Mouse (Mus musculus) hindbrain, postnatal 0 days (tissue): ENCODE data around the gene Rragd. TPM values are rescaled to one million over a fixed set of nuclear protein-coding genes. Genes with fewer than 3 reads are reported as not detected.
"Not testable (repeated sequence)": the region's sequence is repeated elsewhere in the genome, so short reads cannot be mapped to it uniquely, and the experiment has no call there.

Experiments
- ATAC-seq: fragments of 200-750 bp; cut with Nextera tagmentation; 2 replicates; pipeline ENCODE4 v1.8.0; 2017; ENCODE audit warnings: mild to moderate bottlenecking, moderate TSS enrichment, moderate library complexity
- DNase-seq: peaks from one replicate; pipeline ENCODE4 v3.0.0-alpha.2; 2015; ENCODE audit warnings: low spot score
- H3K27ac ChIP-seq: fragments of 300-500 bp; sonication (generic); 2 replicates; pipeline ENCODE4 v1.5.1; 2014; ENCODE audit warnings: mild to moderate bottlenecking
- H3K27me3 ChIP-seq: fragments of 300-500 bp; sonication (generic); 2 replicates; pipeline ENCODE4 v1.6.1; 2014; ENCODE audit warnings: low read length, mixed read lengths; ENCODE audit not compliant: insufficient read depth
- H3K36me3 ChIP-seq: fragments of 300-500 bp; sonication (generic); 2 replicates; pipeline ENCODE4 v1.6.1; 2014; ENCODE audit warnings: low read length, mixed read lengths; ENCODE audit not compliant: insufficient read depth
- H3K4me1 ChIP-seq: fragments of 300-500 bp; sonication (generic); 2 replicates; pipeline ENCODE4 v1.6.1; 2014; ENCODE audit warnings: antibody characterized with exemption, low read length, mixed read lengths; ENCODE audit not compliant: insufficient read depth
- H3K4me2 ChIP-seq: fragments of 300-500 bp; sonication (generic); 2 replicates; pipeline ENCODE4 v1.6.1; 2014; ENCODE audit warnings: low read depth, mild to moderate bottlenecking, low read length, moderate library complexity, mixed read lengths
- H3K4me3 ChIP-seq: fragments of 300-500 bp; sonication (generic); 2 replicates; pipeline ENCODE4 v1.5.1; 2014; ENCODE audit warnings: low read length
- H3K9ac ChIP-seq: fragments of 300-500 bp; sonication (generic); replicated peaks from 2 replicates; pipeline ENCODE4 v1.6.1; 2014; ENCODE audit warnings: mild to moderate bottlenecking, low read length, moderate library complexity, mixed read lengths
- H3K9me3 ChIP-seq: fragments of 300-500 bp; sonication (generic); 2 replicates; pipeline ENCODE4 v1.6.1; 2016; ENCODE audit warnings: low read length, mixed read lengths
- CTCF ChIP-seq: IDR thresholded peaks from 2 replicates; pipeline ENCODE4 v1.5.1; 2016; ENCODE audit warnings: antibody characterized with exemption, control low read depth, low read depth
- WGBS: fragments of 180-500 bp; shearing (Covaris S2); extraction: QIAGEN DNeasy Blood & Tissue Kit; methylation state at CpG from one replicate; pipeline ENCODE4 v1.1.7; 2014; 5-methylcytosine and 5-hydroxymethylcytosine counted together
- polyA plus RNA-seq: library from polyadenylated mRNA; unstranded; fragments of >200 nt; fragmentation: Nextera tagmentation; extraction: Ambion mirVana; gene quantifications from 2 replicates; pipeline ENCODE4 v1.2.1, GENCODE M21; 2015
- total RNA-seq: library from RNA; depleted of rRNA; stranded (reverse); fragments of >200 nt; gene quantifications from 2 replicates; pipeline ENCODE4 v1.2.3, GENCODE M21; 2014

Rragd gene
- total and polyA plus RNA-seq, 2 experiments from 2014 or later, result 26.1 to 37.5 TPM

DNA sequence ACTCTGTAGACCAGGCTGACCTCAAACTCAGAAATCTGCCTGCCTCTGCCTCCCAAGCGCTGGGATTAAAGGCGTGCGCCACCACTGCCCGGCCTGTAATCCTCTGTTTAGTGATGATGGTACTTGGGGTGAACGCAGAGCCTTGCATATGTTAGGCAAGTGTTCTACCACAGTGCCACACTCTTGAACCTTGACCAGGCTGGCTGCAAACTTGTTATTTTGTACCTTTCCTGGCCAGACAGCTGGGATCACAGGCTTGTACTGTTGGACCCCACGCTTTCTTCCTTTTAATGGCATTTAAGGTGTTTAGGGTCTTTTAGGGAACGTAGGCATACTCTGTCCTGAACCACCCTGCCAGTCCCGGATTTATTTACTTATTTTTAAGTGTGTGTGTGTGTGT lies 16.2 kb downstream of the Rragd start:
- ATAC-seq, result no peak
- no peaks in the 10 kb centered on the region for H3K4me1 ChIP-seq
- no peak for DNase-seq
- H3K27ac ChIP-seq, result no peak overlapping the region
- H3K9ac ChIP-seq, result no peak overlapping the region
- no peaks in the 10 kb centered on the region for H3K9me3 ChIP-seq
- TF ChIP-seq CTCF, result no peak
- no peaks in the 10 kb centered on the region for H3K27me3 ChIP-seq
- H3K36me3 ChIP-seq, result no peaks in the 10 kb centered on the region
- no peak overlapping the region for H3K4me3 ChIP-seq
- H3K4me2 ChIP-seq, result no peak overlapping the region
- WGBS, result 97% methylated on average over 8 of the region's 8 CpGs

DNA sequence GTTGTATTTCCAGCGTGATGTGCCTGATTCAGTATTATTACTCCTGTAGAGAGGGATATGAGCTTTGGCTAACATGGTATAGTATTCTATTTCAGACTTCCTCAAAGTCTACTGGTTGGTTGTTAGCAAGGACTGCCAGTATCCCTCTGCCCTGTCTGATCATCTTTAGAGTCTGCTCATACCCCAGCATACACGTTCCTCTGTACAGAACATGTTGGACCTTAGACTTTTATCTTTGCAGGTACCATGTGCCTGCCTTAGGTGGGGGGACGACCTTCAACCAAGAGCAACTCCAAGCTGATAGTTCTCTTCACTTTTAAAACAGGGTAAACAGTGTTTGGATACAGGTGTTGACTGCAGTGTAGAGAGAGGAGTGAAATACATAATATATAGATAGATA lies 19.2 kb downstream of the Rragd start:
- TF ChIP-seq CTCF, result no peak
- no peaks in the 10 kb centered on the region for H3K9me3 ChIP-seq
- no peak overlapping the region for H3K9ac ChIP-seq
- H3K4me2 ChIP-seq, result no peak overlapping the region
- DNase-seq (no peak), ATAC-seq (no peak)
- 88% methylated on average over 3 of the region's 3 CpGs for WGBS
- no peaks in the 10 kb centered on the region; the same call in 1 of the 2 replicates for H3K36me3 ChIP-seq
- no peak overlapping the region for H3K4me3 ChIP-seq
- no peaks in the 10 kb centered on the region for H3K27me3 ChIP-seq
- no peaks in the 10 kb centered on the region for H3K4me1 ChIP-seq
- H3K27ac ChIP-seq, result no peak overlapping the region

DNA sequence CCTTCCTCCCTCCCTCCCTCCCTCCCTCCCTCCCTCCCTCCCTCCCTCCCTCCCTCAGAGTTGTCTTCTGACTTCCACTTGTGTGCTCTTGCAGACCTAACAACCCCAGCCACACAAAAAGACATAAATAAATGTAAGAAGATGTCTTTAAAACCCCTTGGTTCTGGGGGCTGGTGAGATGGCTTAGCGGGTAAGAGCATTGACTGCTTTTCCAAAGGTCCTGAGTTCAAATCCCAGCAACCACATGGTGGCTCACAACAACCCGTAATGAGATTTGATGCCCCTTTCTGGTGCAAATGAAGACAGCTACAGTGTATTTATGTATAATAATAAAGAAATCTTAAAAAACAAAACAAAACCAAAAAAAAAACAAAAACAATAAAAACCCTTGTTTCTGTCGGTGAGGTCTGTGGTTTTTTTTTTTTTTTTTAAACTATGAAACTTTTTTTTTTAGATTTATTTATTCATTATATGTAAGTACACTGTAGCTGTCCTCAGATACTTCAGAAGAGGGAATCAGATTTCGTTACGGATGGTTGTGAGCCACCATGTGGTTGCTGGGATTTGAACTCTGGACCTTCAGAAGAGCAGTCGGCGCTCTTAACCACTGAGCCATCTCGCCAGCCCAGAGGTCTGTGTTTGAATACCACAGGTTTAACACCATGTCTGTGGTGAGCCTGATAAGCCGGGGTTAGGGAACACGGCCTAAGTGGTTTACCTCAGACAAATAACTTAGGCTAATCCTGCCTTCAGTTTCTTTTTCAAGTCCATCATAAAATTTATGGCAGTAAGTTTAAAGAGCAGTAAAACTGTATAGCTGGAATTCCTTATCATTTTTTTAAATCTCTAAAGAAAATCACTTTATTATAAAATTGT lies 23.0 kb downstream of the Rragd start:
- WGBS, result 96% methylated on average over 10 of the region's 10 CpGs
- H3K4me3 ChIP-seq, ATAC-seq, H3K27me3 ChIP-seq, H3K4me1 ChIP-seq, DNase-seq, H3K4me2 ChIP-seq, H3K9me3 ChIP-seq, H3K9ac ChIP-seq, H3K36me3 ChIP-seq, H3K27ac ChIP-seq: not testable (repeated sequence)

DNA sequence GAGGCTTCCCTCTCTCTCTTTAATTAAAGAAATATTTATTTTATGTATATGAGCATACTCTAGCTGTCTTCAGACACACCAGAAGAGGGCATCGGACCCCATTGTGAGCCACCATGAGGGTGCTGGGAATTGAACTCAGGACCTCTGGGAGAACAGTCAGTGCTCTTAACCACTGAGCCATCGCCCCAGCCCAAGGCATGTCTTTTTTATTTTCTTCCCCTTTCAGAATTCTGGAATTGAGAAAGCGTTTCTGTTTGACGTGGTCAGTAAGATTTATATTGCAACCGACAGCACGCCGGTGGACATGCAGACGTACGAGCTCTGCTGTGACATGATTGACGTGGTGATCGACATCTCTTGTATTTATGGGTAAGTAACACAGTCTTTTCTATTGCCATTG lies 24.0 kb downstream of the Rragd start:
- DNase-seq (no peak), ATAC-seq (no peak)
- 94% methylated on average over 11 of the region's 11 CpGs for WGBS
- Histone ChIP-seq H3K4me2 (no peak overlapping the region), H3K27ac (no peak overlapping the region), H3K9me3 (no peaks in the 10 kb centered on the region), H3K9ac (no peak overlapping the region), H3K27me3 (no peaks in the 10 kb centered on the region), H3K4me3 (no peak overlapping the region), H3K36me3 (no peaks in the 10 kb centered on the region; the same call in 1 of the 2 replicates), H3K4me1 (no peaks in the 10 kb centered on the region)
- no peak for TF ChIP-seq CTCF

DNA sequence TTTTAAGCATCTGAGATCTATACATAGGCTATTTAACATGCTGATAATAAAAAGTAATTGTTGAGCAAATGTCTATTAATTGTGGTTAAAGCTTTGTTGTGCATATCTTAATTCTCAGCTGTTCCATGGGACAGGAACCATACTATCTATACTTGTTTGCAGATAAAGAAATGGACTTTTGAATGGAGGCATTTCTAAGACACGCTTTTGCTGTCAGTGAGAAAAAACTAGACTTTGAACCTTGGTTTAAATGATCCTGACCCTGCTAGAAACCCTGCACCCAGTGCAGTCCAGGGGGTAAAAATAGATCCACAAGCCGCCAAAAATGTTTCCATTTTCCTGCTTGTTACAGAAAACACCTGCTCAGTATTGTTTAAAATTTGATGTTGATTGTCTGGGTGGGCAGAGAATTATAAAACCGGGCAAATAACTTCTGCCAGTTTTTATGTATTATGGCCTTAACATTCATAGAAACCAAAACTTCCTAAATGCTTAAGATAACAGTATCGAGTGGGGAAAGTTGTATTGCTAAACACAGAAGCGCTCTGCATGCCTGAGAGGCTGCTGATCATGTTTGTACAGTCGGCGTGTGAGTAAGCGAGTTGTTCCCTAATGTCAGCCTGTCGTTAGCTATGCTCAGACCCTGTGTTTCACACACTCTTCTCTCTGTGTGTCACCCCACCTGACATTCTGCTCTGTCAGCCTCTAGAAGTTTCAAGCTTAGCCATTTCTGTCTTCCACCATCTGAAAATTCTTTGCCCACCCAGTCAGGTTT lies 24.8 kb downstream of the Rragd start:
- Histone ChIP-seq H3K4me2 (no peak overlapping the region), H3K4me3 (no peak overlapping the region), H3K9me3 (no peaks in the 10 kb centered on the region), H3K27me3 (no peaks in the 10 kb centered on the region), H3K9ac (no peak overlapping the region), H3K36me3 (no peaks in the 10 kb centered on the region; the same call in 1 of the 2 replicates), H3K4me1 (no peaks in the 10 kb centered on the region), H3K27ac (no peak overlapping the region)
- WGBS, result 90% methylated on average over 9 of the region's 9 CpGs
- no peak for TF ChIP-seq CTCF
- ATAC-seq (no peak), DNase-seq (no peak)

DNA sequence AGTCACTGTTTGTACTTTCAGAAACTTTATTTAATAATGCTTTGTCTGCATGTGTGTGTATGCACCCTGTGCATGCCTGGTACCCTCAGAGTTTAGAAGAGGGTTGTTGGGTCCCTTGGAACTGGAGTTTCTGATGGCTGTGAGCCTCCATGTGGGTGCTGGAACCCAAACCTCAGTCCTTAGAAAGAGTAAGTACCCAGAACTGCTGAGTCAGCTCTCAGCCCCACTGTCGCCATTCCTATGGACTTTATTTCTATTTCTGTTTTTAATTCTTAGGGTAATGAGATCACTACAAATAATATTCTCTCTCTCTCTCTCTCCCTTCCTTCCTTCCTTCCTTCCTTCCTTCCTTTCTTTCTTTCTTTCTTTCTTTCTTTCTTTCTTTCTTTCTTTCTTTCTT lies 27.2 kb downstream of the Rragd start:
- no peak overlapping the region for H3K9ac ChIP-seq
- DNase-seq (no peak), ATAC-seq (no peak)
- no peak overlapping the region for H3K4me3 ChIP-seq
- H3K27me3 ChIP-seq, result no peaks in the 10 kb centered on the region
- no peak overlapping the region for H3K4me2 ChIP-seq
- no peak overlapping the region for H3K27ac ChIP-seq
- 100% methylated on average over 1 of the region's 1 CpGs for WGBS
- H3K4me1 ChIP-seq, result no peaks in the 10 kb centered on the region
- no peaks in the 10 kb centered on the region for H3K9me3 ChIP-seq
- H3K36me3 ChIP-seq, result no peaks in the 10 kb centered on the region
- TF ChIP-seq CTCF, result no peak

DNA sequence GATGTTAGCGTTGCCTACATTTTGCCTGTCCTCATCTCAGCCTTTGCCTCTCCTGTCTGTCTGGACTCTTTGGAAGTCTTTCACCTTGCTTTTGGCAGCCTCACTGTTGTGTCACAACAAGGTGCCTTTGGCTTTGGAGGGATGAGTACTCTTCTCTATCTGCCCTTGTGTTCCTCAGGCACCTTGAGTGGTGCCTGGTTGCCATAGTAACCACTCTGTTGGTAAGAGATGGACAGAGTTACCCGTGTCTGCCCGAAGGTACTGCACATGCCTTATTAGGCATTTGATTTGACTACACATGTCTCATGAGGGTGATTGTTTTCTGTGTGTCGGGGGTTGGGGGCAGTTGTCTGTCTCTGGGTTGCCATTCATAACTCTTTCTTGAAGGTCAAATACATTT lies 29.6 kb downstream of the Rragd start:
- WGBS, result 82% methylated on average over 4 of the region's 4 CpGs
- H3K27ac ChIP-seq, result no peak overlapping the region
- no peak overlapping the region for H3K9ac ChIP-seq
- no peak overlapping the region for H3K4me3 ChIP-seq
- H3K9me3 ChIP-seq, result no peaks in the 10 kb centered on the region
- DNase-seq (no peak), ATAC-seq (no peak)
- H3K4me1 ChIP-seq, result no peaks in the 10 kb centered on the region
- no peak for TF ChIP-seq CTCF
- H3K4me2 ChIP-seq, result no peak overlapping the region
- H3K36me3 ChIP-seq, result no peaks in the 10 kb centered on the region
- H3K27me3 ChIP-seq, result no peaks in the 10 kb centered on the region
